Mouse (Mus musculus) heart, postnatal 36 days (tissue): ENCODE measurements around the gene Cacna1a. TPM values are rescaled to one million over a fixed set of nuclear protein-coding genes. Genes with fewer than 3 reads are reported as not detected.

Experiments used
- DNase-seq, 2 experiments: peaks; one replicate each; pipeline ENCODE4 v3.0.0; 2021 to 2022
- intact Hi-C: fragments of 180-260 bp; cut with DNase I; formaldehyde crosslinking; loops from one replicate; pipeline ENCODE4 v1.15.1; 2025
- total RNA-seq, 2 experiments: library from RNA; stranded (reverse); gene quantifications; 2 replicates each; pipeline ENCODE4 v1.2.3; 2021

Gene Cacna1a
- total RNA-seq: 1 to 10 TPM; 1.7 to 4.4 TPM

GRCm38 (mm10) chr8:84388275-84388674, at the start of gene Cacna1a:
Gene Cacna1a, plus strand, starts transcription at chr8:84388440.
- DNase-seq: no peak
- intact Hi-C loops: no loop called here

GRCm38 (mm10) chr8:84338493-84338892, 49.7 kb upstream of the Cacna1a start:
- no peak for DNase-seq
- intact Hi-C loops: loop anchor here (5.0 kb wide), 1 partner anchor 36 kb away; no protein-coding TSS in a partner anchor

- DNase-seq: no peak
- intact Hi-C loops: loop anchor here (5.0 kb wide), 1 partner anchor 37 kb away; no protein-coding TSS in a partner anchor
Measured at GRCm38 (mm10) chr8:84339320-84339719, 48.9 kb upstream of the Cacna1a start.

- no peak for DNase-seq
- intact Hi-C loops: loop anchor here (5.0 kb wide), 1 partner anchor 38 kb away; no protein-coding TSS in a partner anchor
Measured at GRCm38 (mm10) chr8:84339867-84340266, 48.4 kb upstream of the Cacna1a start.

- no peak for DNase-seq
- intact Hi-C loops: no loop called here
Measured at GRCm38 (mm10) chr8:84340671-84341070, 47.6 kb upstream of the Cacna1a start.

- DNase-seq: no peak
- intact Hi-C loops: no loop called here
Measured at GRCm38 (mm10) chr8:84345493-84345892, 42.7 kb upstream of the Cacna1a start.

GRCm38 (mm10) chr8:84346421-84346820, 41.8 kb upstream of the Cacna1a start:
- no peak for DNase-seq
- intact Hi-C loops: no loop called here

- DNase-seq: no peak
- intact Hi-C loops: no loop called here
Measured at GRCm38 (mm10) chr8:84349526-84349925, 38.7 kb upstream of the Cacna1a start.

GRCm38 (mm10) chr8:84350960-84351359, 37.3 kb upstream of the Cacna1a start:
- DNase-seq: no peak
- intact Hi-C loops: no loop called here

- DNase-seq: no peak
- intact Hi-C loops: loop anchor here (2.0 to 5.0 kb wide), 2 partner anchors 316 to 344 kb away; partner anchors contain the start of gene 2210011C24Rik
Measured at GRCm38 (mm10) chr8:84356482-84356881, 31.8 kb upstream of the Cacna1a start.

- peak; percentile 82 to 83 for DNase-seq
- intact Hi-C loops: loop anchor here (1.0 to 5.0 kb wide), 4 partner anchors 66 to 346 kb away; partner anchors contain the start of gene 2210011C24Rik
Measured at GRCm38 (mm10) chr8:84357631-84358371, 30.4 kb upstream of the Cacna1a start.

GRCm38 (mm10) chr8:84363428-84364134, 24.7 kb upstream of the Cacna1a start:
- intact Hi-C loops: loop anchor here (1.0 to 10.0 kb wide), 5 partner anchors 149 to 449 kb away; no protein-coding TSS in a partner anchor
- DNase-seq: peak; percentile 74 to 84

- intact Hi-C loops: loop anchor here (2.0 to 10.0 kb wide), 2 partner anchors 148 to 230 kb away; no protein-coding TSS in a partner anchor
- no peak for DNase-seq
Measured at GRCm38 (mm10) chr8:84365197-84365596, 23.0 kb upstream of the Cacna1a start.

- DNase-seq: no peak
Measured at GRCm38 (mm10) chr8:84370972-84371371, 17.3 kb upstream of the Cacna1a start.

GRCm38 (mm10) chr8:84375038-84375437, 13.2 kb upstream of the Cacna1a start:
- intact Hi-C loops: no loop called here
- no peak for DNase-seq

More at GRCm38 (mm10) chr8:84370972-84371371, 17.3 kb upstream of the Cacna1a start:
- intact Hi-C loops: no loop called here

GRCm38 (mm10) chr8:84375803-84376202, 12.4 kb upstream of the Cacna1a start:
- intact Hi-C loops: no loop called here
- no peak for DNase-seq

GRCm38 (mm10) chr8:84376564-84376963, 11.7 kb upstream of the Cacna1a start:
- intact Hi-C loops: no loop called here
- DNase-seq: no peak

GRCm38 (mm10) chr8:84381676-84382075, 6.6 kb upstream of the Cacna1a start:
- intact Hi-C loops: no loop called here
- DNase-seq: no peak

GRCm38 (mm10) chr8:84388773-84389172, 533 bp downstream of the Cacna1a start:
- intact Hi-C loops: no loop called here
- no peak for DNase-seq

GRCm38 (mm10) chr8:84389173-84389572, 933 bp downstream of the Cacna1a start:
- no peak for DNase-seq
- intact Hi-C loops: no loop called here

- intact Hi-C loops: no loop called here
- no peak for DNase-seq
Measured at GRCm38 (mm10) chr8:84391611-84392010, 3.4 kb downstream of the Cacna1a start.
